15 mouse cellular contexts compared by ENCODE assay signal in genomic region chr11:36824666-36825065, GRCm38 (mm10).
"Had no signal": no experiment of that assay in that cellular context is flagged by ENCODE, and none has a peak within 500 bp of the region (broad histone marks: within the 10 kb centered on the region; RNA-seq: fewer than 3 reads in every experiment).

No protein-coding gene starts in this region.

- H3K27ac ChIP-seq: hindbrain, postnatal 0 days; intestine, embryonic 15.5 days; kidney, embryonic 15.5 days; limb, embryonic 13.5 days; liver, embryonic 14.5 days; midbrain, embryonic 12.5 days had no signal

- ATAC-seq: hindbrain, postnatal 0 days; intestine, embryonic 15.5 days had no signal

- H3K4me2 ChIP-seq: intestine, embryonic 15.5 days; kidney, embryonic 15.5 days; limb, embryonic 13.5 days; midbrain, embryonic 12.5 days had no signal

- H3K9me3 ChIP-seq: intestine, embryonic 15.5 days; kidney, embryonic 15.5 days; limb, embryonic 13.5 days; midbrain, embryonic 12.5 days had no signal

- H3K9ac ChIP-seq: intestine, embryonic 15.5 days; kidney, embryonic 15.5 days; limb, embryonic 13.5 days; liver, embryonic 14.5 days; midbrain, embryonic 12.5 days had no signal

- H3K27me3 ChIP-seq: intestine, embryonic 15.5 days; kidney, embryonic 15.5 days; limb, embryonic 13.5 days; midbrain, embryonic 12.5 days had no signal

- DNase-seq: kidney, adult 2 months; kidney, postnatal 14 days; layer of hippocampus, adult 9-11 months; layer of hippocampus, postnatal 36 days; left cerebral cortex, postnatal 4 days; lung, adult 18-20 months; lung, postnatal 4 days; right cerebral cortex, postnatal 14 days; thymus, postnatal 14 days had no signal

- H3K4me3 ChIP-seq: intestine, embryonic 15.5 days; kidney, embryonic 15.5 days; limb, embryonic 13.5 days; midbrain, embryonic 12.5 days had no signal

- H3K36me3 ChIP-seq: intestine, embryonic 15.5 days; kidney, embryonic 15.5 days; limb, embryonic 13.5 days; midbrain, embryonic 12.5 days had no signal

- H3K4me1 ChIP-seq: intestine, embryonic 15.5 days; kidney, embryonic 15.5 days had no signal
